Mouse (Mus musculus): ENCODE results near the gene Cfap57.

GRCm38 (mm10) chr4:118543158-118543530, 77.4 kb downstream of the Cfap57 start:
- TF ChIP-seq CTCF (conservative IDR thresholded peaks at IDR 0.05; ENCODE audit: low read length) (no peak), POU5F1 (IDR thresholded peaks at IDR 0.05; ENCODE audit: borderline replicate concordance, low read length) (no peak), NANOG (IDR thresholded peaks at IDR 0.05; ENCODE audit: borderline replicate concordance, low read length) (no peak)
